Mouse (Mus musculus): ENCODE data around the gene Slc7a1.

The Slc7a1 gene

DNA sequence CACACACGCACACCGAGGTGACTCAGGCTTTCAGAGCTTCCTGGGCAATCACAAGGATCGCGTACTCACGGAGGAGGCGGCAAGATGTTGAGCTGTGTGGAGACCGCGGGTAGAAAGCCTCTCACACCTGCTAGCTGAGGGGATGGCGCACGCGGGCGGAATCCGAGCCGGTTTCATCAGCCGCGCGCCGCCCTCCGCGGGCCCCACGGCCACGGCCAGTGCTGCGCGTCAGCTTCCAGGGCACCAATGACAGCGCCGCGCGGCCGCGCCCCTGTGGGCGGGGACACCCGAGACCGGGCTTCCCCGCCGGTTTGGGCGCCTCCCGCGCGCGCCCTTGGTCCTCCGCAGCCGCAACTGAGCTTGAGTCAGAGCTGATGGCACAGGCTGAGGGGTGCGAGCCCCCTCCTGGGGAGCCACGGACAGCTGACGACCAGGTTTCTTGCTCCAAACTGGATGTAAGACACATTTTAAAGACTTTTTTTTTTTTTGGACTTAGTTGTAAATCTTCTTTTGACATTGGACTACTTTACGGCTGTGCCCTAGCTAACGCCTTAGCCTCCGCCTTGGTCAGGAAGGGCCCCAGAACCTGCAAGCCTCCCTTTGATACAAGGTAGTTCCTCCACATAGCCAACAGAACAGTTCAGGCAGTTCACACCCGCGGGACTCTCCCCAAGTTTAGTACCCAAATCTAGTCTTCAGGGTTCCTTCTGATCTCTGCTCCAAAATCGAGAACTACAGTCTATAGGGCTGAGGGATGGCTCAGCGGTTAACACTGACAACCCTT is at the start of gene Slc7a1:
Gene Slc7a1, minus strand, starts transcription at position 245 of the 784 bp plus-strand sequence.
- CTCF ChIA-PET, result interaction anchor here (0.9 kb wide), 1 partner anchor 13 kb away, joined by 3 read pairs; no protein-coding TSS in a partner anchor

DNA sequence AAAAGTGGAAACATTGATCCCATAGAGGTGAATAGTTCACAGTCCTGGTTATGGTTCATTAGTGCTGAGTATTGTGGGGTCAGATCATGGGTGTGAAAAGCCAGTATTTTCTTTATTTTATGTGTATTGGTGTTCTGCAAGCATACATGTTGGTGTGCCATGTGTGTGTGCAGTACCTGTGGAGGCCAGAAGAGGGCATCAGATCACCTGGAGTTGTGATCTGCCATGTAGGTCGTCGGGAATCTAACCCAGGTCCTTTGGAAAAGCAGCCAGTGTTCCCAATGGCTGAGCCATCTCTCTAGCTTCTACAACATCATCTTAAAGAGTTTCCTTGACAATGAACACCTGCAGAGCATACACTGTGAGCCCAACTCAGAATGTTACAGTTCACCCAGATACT is 45.3 kb upstream of the Slc7a1 start:
- CTCF ChIA-PET, result no interaction called here

DNA sequence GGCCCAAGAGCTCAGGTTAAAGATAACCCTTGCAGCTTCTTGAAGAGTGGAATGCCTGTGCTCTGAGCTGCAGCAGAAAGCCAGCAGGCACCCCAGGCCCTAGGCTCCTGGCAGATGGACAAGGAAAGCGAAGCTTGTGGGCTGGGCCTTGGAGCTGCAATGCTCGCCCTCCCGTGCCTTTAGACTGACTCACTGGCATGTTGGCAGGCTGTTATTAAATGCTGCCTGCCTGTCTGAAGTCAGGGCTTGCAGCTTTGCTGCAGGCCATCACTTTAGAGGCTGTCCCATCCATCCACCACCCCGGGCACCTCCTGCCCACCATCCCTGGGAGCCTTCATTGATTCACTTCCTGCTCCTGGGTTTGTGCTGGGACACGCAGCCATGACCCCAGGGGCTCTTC is 44.0 kb upstream of the Slc7a1 start:
- CTCF ChIA-PET, result no interaction called here

DNA sequence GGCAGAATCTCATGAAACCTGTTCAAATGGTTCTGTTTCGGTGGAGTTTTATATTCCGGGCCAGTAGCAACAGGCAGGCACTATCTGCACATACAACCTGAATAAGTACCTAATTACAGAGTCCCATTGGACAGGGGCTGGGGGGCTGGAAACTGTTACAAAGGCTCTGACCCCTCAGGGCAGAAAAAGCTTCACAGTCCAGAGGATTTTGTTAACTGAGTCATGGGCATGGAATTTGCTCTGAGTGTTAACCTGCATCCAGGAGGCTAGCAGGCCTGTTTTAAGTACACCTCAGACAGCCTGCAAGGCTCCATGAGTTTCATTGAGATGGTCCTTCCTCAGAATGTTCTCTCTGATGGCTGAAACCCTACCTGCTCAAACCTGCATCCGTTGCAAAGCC is 36.0 kb upstream of the Slc7a1 start:
- CTCF ChIA-PET, result no interaction called here

DNA sequence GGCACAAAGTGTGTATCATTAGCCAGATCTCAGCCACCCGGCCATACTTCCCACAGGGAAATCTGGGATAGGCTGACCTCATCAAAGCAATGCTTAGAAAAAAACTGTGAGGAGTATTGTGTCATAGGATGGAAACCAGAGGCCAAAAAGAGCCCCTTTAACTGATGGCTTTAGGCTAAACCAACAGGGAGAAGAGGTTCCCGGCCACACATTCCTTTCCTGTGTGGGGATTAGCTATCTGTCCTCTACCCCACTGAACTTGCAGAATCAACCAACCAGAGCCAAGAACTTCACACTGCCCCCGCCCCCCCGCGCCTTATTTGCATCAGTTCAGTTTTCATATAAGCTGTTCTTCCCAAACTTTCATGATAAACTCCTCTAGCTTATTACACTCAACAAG is 32.4 kb upstream of the Slc7a1 start:
- CTCF ChIA-PET, result no interaction called here

DNA sequence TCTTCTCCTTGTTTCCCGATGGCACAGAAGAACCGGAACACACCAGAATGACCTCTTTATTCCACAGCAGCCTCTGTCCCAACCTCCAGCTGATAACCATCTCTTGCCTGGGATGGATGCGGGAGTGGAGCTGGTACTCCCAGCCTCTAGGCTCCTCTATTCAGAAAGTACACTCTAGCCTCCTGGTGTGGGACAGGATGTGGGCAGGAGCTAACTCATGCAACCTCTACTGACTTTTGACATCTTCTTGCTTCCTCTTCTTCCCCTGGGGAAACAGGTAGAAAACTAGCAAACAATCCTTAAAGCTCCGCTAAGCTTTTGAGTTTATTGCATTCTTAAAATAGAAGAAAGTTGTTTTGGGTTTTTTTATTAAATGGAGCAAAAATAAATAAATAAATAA is 29.1 kb upstream of the Slc7a1 start:
- CTCF ChIA-PET, result interaction anchor here (0.5 to 0.7 kb wide), 2 partner anchors 117 to 586 kb away, joined by 3 to 5 read pairs; no protein-coding TSS in a partner anchor

DNA sequence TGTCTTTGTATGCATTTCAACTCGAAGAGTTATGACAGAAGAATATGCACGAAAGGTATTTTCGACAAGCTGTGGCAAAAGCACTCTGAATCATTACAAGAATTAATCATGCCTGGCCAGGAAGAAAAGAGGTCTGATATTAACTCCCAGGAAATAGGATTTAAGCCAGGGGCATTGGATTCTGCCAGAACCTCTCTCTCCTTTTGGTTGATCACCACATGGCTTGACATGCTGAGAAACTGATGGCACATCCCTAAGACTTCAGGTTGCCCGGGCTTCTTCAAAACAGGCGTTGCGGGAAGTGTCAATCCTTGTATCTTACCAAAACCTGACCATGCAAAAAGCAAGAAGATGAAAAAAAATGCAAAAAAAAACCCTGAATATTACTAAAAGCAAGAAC is 25.4 kb upstream of the Slc7a1 start:
- CTCF ChIA-PET, result no interaction called here

DNA sequence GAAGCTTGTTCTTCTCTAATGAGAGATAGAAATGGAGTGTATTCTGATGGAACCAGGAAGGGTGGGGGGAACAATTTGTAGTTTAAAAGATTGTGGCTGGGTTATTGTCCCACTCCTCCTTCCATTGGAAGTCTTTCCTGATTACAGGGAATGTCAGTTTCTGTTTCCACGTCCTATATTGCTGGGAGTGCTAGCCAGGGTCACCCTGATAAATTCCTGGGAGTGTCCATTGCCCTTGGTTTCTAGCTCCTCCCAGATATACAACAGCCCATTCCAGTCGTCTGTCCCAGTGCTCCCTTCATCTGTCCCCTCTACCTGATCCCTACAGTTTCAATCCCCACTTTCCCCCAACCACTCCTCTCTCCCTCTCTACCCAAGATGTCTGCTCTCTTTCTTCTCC is 21.6 kb upstream of the Slc7a1 start:
- CTCF ChIA-PET, result no interaction called here

DNA sequence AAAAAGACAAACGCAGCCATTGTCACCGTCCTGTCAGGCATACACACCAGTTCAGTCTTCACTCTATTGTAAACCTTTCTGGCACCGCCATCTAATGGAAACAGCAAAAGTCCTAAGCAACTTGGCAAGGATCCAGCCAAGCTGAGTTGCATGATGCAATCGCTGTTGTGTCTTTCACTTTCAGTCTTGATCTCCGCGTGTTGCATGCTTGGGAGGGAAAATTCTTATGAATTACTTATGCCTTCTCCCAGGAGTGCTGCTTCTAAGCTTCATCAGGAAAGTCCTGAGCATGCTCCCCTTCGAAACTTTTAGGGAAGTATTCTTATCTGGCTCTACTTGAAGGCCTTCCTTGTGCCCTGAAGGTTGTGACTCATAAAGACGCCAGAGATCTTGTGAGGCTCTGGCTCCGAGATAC is 19.4 kb upstream of the Slc7a1 start:
- CTCF ChIA-PET, result no interaction called here

DNA sequence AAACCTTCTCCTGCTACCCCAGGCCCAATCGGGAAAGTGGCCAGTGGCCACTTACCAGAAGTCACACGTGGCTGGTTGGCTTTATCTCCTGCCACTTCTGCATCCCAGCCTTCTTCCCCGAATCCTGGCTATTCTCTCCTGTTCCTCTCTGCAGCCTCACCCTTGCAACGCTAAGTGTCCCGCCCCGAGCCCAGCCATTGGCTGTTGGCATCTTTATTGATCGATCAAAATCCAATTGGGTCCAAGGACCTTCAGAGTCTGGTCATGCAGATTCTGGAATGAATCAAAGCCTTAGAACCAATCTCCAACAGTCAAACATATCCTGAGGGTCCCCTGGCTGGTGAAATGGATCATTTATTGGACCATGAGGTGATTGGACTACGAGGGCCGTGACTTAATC is 18.7 kb upstream of the Slc7a1 start:
- CTCF ChIA-PET, result no interaction called here

DNA sequence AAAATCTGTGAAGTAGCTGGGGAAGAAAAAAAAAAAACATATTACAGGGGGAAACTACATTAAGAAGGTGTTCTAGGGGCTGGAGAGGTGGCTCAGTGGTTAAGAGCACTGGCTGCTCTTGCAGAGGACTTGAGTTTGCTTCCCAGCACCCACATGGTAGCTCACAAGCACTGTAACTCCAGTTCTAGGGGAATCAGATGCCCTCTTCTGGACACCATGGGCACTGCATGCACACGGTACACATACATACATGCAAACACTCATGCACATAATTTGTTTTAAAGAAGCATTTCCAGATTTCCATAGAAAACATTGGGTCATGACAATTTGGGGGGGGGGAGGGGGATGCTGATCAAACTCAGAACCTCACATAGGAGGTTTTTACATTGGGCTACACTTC is 18.1 kb upstream of the Slc7a1 start:
- CTCF ChIA-PET, result interaction anchor here (0.6 kb wide), 2 partner anchors 24 to 28 kb away, joined by 3 to 6 read pairs; no protein-coding TSS in a partner anchor

DNA sequence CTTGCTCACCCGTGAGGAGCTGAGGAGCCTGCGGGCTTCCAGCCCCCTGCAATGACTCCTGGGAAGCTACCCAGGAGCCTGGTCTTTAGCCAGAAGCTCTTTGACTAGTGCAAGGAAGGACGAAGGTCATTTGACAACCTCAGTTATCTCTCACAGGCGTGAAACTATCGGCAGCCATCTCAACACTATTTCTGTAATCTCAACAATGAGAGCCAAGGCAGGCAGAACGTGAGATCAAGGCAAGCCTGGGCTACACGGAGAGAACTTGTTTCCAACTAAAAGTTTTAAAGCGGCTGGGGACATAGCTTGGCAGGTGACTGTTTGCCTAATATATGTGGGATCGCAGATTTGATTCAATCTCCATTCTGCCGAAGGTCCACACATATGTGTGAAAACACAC is 16.8 kb upstream of the Slc7a1 start:
- CTCF ChIA-PET, result interaction anchor here (0.7 kb wide), 1 partner anchor 274 kb away, joined by 4 read pairs; no protein-coding TSS in a partner anchor

DNA sequence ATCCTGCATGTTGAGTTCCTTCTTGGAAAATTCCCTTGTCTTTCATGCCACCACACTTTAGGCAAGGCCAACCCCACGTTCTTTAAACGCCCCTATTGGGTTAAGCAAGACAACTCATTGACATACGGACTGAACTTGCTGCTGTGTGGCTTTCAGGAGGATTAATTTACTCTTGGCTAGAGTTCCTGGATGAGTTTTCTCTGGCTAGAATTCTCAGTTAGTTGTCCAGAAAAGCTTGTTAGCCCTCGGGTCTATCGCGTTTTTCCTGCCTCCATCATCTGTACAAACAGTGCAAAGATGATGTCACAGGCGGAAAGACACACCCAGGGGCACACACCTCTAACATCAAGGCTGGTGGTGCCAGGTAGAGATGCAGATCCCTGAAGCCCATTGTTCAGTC is 14.5 kb upstream of the Slc7a1 start:
- CTCF ChIA-PET, result no interaction called here

DNA sequence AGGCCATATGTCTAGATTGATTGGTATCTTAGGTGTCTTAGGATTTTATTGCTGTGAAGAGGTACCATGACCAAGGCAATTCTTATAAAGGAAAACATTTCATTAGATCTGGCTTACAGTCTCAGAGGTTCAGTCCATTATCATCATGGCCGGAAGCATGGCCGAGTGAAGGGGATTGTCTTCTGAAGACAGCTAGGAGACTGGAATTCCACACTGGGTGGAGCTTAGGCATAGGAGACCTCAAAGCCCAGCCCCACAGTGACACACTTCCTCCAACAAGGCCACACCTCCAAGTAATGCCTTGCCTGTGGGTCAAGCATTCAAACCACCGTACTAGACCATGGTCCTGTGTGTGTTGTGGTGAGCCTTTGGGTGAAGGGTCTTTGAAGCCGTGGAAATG is 12.8 kb upstream of the Slc7a1 start:
- CTCF ChIA-PET, result no interaction called here

DNA sequence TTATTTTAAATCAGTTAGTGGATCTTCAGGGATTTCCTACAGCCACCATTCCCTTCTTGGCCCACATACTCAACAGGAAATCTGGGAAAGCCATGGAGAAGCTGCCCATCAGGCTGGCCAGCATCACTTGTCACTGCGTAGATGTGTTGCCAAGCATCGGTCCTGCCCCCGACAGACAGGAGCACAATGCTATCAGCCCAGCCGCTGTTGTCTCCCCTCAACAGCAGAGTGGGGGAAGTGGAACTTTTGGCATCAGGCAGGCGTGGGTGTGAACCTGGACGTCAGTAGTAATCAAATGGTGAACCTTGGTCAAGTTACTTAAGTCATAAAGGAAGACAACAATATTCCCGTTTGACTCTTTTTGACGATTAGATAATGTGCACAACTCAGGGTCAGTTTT is 9.8 kb upstream of the Slc7a1 start:
- CTCF ChIA-PET, result interaction anchor here (0.5 kb wide), 1 partner anchor 20 kb away, joined by 3 read pairs; no protein-coding TSS in a partner anchor

DNA sequence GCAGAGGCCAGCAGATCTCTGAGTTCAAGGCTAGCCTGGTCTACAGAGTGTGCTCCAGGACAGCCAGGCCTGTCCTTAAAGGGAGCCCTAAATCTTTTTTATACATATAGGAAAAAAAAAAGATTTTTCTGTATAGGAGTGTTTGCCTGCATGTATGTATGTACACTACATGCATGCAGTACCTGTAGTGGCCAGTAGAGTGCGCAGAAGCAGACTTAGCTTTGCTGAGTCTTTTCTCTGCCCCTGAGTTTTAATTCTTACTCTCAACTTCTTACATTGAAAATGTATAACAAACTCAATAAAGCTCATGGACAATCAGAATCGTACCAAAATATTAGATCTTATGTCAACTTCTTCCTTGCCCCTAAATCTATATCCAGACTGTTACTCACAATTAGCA is 7.2 kb upstream of the Slc7a1 start:
- CTCF ChIA-PET, result no interaction called here

DNA sequence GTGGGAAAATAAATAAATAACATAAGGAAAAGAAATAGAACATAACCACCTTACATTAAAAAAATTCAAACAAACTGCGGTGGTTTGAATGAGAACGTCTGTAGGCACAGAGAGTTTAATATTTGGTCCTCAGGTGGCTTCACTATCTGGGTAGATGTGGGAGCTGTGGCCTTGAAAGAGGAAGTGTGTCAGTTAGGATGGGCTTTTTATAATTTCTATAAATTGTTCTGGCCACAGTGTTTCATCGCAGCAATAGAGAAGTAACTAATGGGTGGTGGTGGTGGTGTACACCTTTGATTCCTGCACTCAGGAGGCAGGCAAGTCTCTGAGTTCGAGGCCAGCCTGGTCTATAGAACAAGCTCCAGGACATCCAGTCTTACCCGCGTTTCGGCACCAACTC is 4.8 kb upstream of the Slc7a1 start:
- CTCF ChIA-PET, result no interaction called here

DNA sequence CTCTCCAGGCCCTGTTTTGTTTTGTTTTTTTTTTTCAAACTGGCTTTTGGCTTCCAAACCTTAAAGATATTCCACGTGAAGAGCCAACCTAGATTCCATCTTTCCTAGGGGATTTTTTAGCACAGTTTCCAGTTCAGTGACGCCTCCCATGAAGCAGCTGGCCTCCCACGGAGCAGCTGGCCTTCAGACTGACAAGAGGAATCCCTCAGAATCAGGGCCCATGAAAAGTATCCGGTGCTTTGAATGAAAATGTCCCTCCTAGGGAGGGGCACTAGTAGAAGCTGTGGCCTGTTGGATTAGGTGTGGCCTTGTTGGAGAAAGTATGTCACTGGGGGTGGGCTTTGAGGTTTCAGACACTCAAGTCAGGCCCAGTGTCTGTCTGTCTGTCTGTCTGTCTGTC is 2.9 kb upstream of the Slc7a1 start:
- CTCF ChIA-PET, result interaction anchor here (0.5 to 0.7 kb wide), 3 partner anchors 166 to 273 kb away, joined by 3 to 5 read pairs (median 3); no protein-coding TSS in a partner anchor

DNA sequence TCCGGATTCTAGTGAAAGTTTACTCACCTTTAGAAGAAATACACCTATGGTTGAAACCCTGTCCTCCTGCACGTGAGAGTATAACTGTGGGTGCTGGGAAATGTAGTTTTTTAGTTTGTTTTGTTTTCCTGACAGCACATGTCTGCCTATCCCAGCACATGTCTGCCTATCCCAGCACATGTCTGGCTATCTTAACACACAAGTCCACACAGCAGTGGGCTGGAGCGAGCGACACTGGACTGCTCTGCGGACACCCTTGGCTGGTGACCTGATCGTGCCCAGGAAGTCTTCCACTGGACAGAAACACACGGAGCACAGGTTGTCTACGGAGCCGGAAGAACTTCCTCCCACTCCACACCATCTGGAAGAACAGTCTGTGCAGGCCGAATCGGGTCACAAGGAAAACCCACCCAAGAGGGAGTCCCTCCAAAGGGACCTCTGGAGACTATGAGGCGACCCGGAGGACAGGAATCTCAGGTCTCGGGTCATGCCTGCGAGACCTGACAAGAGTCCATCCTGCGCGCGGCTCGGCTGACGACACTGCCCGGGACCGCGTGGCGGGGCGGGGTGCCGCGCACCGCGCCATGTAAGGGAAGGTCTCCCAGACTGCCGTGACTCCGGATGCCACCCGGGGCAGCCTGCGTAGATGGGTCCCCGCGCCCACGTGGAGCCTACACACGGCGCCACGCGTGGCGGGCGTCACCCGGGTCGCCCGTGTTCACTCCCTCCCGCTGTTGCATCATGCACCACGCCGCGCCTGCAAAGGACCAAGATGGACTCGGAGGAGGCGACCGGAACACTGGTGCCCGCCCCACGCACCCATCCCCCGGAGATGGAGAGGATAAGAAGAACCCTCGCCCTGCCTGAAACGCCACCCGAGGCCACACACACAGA is 691 bp downstream of the Slc7a1 start:
- CTCF ChIA-PET, result interaction anchor here (0.6 to 0.9 kb wide), 2 partner anchors 12 to 973 kb away, joined by 3 read pairs; no protein-coding TSS in a partner anchor

DNA sequence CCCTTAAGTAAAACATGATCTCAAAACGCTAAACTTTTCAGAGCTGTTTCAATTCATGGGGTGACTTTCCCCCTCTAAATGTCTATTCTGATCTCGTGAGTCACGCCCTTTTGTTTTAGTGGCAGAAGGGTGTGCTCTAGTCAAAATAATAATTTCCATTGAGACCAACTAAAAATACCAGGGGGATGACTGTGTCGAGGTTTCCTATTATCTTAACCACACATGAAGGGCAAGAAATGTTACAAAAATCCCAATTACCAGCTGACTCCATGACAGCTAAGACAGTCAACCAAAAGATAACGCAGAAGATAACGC is 1.3 kb downstream of the Slc7a1 start:
- CTCF ChIA-PET, result interaction anchor here (0.5 to 0.6 kb wide), 2 partner anchors 469 to 973 kb away, joined by 3 to 9 read pairs; no protein-coding TSS in a partner anchor

DNA sequence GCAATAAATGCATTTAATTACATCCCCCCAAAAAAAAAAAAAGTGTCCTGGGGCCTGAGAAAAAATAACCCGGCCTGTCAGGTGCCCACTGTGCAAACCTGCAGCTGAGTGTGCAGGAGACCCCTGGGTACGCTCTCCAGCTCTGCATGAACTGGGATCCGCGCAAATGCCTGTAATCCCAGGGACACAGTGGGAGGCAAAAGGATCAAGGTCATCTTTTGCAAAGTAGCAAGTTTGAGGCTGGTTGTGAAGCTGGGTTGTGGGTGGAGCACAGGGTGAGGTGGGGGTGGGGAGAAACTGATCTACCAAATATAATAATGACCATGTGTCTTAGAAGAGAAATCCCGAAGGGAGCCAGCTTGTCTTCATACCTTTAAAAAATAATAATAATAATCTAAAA is 1.8 kb downstream of the Slc7a1 start:
- CTCF ChIA-PET, result interaction anchor here (0.5 kb wide), 1 partner anchor 469 kb away, joined by 9 read pairs; no protein-coding TSS in a partner anchor

DNA sequence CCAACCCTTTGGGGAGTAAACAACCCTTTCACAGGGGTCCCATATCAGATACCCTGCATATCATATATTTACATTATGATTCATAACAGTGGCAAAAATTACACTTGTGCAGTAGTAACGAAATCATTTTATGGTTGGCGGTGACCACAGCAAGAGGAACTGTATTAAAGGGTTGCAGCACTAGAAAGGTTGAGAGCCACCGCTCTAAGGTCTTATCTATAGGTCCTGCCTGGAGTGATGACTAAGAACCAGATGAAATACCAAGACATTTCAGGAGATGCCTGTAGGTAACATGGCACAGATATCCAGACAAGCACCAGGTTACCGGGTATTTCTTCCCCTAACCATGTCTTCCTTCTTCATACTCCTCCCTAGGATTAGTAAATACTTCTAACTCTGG is 2.3 kb downstream of the Slc7a1 start:
- CTCF ChIA-PET, result no interaction called here

DNA sequence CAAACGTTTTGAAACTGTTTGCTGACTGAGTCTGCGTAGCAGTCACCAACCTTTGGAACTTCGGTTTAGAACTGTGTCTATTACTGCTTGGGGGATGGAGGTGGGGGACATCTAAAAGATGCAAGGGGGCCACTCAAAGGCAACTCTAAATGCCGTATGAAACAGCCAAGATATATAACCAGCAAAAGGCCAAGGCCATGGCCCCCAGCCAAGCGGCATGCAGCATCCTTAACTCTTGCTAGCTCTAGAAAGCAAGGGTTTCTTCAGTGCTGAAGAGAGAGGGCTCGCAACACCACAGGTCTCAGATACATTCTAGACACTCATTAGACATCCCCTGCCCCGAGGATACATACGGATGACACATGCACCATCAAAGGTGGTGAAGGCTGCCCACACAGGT is 6.4 kb downstream of the Slc7a1 start:
- CTCF ChIA-PET, result interaction anchor here (0.6 to 0.7 kb wide), 2 partner anchors 24 to 26 kb away, joined by 3 to 5 read pairs; no protein-coding TSS in a partner anchor
